Mouse (Mus musculus) cortical plate, adult 2 months (tissue): ENCODE results near the gene Wipf3. TPM values are rescaled to one million over a fixed set of nuclear protein-coding genes. Genes with fewer than 3 reads are reported as not detected.

Experiments used
- H3K27ac ChIP-seq: fragments of 200-500 bp; 2 replicates; pipeline ENCODE4 v1.5.1; 2012; ENCODE audit warnings: low read length, control low read depth, inconsistent platforms; ENCODE audit not compliant: insufficient read depth
- H3K4me1 ChIP-seq: fragments of 200-500 bp; 2 replicates; pipeline ENCODE4 v1.6.1; 2011; ENCODE audit warnings: low read length; ENCODE audit not compliant: control insufficient read depth, insufficient read depth
- H3K4me3 ChIP-seq: fragments of 200-500 bp; 2 replicates; pipeline ENCODE4 v1.5.1; 2011; ENCODE audit warnings: mild to moderate bottlenecking, low read length, control low read depth; ENCODE audit not compliant: insufficient read depth
- CTCF ChIP-seq: fragments of 200-500 bp; IDR thresholded peaks from 2 replicates; pipeline ENCODE4 v1.5.1; 2011; ENCODE audit warnings: mild to moderate bottlenecking, control low read depth, low read length; ENCODE audit not compliant: insufficient read depth; ENCODE audit errors: extremely low read depth
- POLR2A ChIP-seq: fragments of 200-500 bp; IDR thresholded peaks from 2 replicates; pipeline ENCODE4 v1.6.1; 2011; ENCODE audit warnings: mild to moderate bottlenecking, low read length, control low read depth; ENCODE audit not compliant: insufficient read depth; ENCODE audit errors: extremely low read depth
- polyA plus RNA-seq: library from polyadenylated mRNA; depleted of rRNA; stranded (reverse); fragments of >200 nt; gene quantifications from 2 replicates; pipeline ENCODE4 v1.2.3, GENCODE M21; 2012; rRNA removed

Wipf3 gene
- polyA plus RNA-seq, 1 experiment: 46.6 TPM

GRCm38 (mm10) chr6:54543646-54544045 lies 114.2 kb downstream of the Wipf3 start:
- Histone ChIP-seq H3K4me3 (no peak overlapping the region), H3K4me1 (peaks cover 10% of the 10 kb centered on the region), H3K27ac (no peak overlapping the region)
- no peak for TF ChIP-seq POLR2A
- no peak for TF ChIP-seq CTCF

DNA sequence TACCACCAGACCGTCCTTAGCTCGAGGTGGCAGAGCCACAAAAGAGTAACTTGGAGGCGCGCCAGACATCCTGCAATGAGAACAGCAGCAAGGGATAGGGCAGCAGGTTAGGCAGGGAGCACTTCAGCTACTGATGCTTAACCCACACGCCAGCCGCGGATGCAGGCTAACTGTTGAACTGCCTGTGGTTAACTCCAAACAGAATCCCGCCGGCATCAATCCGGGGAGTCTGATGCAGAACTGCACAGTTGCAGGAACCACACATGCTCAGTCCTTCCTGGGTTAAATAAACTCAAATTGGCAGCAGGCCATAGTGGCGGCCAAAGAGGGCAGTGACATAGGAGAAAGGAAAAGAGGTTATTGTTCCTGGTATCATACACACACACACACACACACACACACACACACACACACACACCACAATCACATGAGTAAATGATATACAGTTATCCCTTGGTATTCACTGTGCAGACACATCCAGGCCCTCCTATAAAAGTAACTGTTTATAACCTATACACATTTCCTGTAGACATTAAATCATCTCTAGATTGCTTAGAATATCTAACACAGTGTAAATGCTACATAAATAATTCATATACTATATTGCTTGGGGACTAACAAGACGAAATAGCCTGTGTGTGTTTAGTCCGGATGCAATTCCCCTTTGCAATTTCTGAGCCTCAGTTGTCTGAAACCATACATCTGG lies 119.1 kb downstream of the Wipf3 start:
- Histone ChIP-seq H3K4me1 (peaks cover 4% of the 10 kb centered on the region; the same call in 1 of the 2 replicates), H3K4me3 (no peak overlapping the region), H3K27ac (no peak overlapping the region)
- TF ChIP-seq CTCF (no peak), POLR2A (no peak)

- H3K4me3 ChIP-seq: no peak overlapping the region
- TF ChIP-seq POLR2A (no peak), CTCF (no peak)
- no peak overlapping the region for H3K27ac ChIP-seq
- H3K4me1 ChIP-seq: peaks cover 4% of the 10 kb centered on the region; the same call in 1 of the 2 replicates
These were observed 119.9 kb downstream of the Wipf3 start for GRCm38 (mm10) chr6:54549311-54549710.

GRCm38 (mm10) chr6:54550801-54551323 lies 121.5 kb downstream of the Wipf3 start:
- H3K27ac ChIP-seq: no peak overlapping the region
- H3K4me3 ChIP-seq: no peak overlapping the region
- H3K4me1 ChIP-seq: peaks cover 4% of the 10 kb centered on the region; the same call in 1 of the 2 replicates
- no peak for TF ChIP-seq POLR2A
- no peak for TF ChIP-seq CTCF

GRCm38 (mm10) chr6:54552721-54553413 lies 123.5 kb downstream of the Wipf3 start:
- 0 out of 2 replicates have a peak, but pooled peaks cover 2% of the 10 kb centered on the region for H3K4me1 ChIP-seq
- no peak for TF ChIP-seq CTCF
- TF ChIP-seq POLR2A: no peak
- no peak overlapping the region for H3K4me3 ChIP-seq
- H3K27ac ChIP-seq: no peak overlapping the region

Other genes starting within 250 kb of the Wipf3 start
- 1.0 and 1.1 TPM in 2 replicates for gene Prr15, start 103.8 kb upstream of the Wipf3 start, polyA plus RNA-seq
- gene Scrn1, start 136.9 kb downstream of the Wipf3 start, polyA plus RNA-seq: 102 and 115 TPM in 2 replicates
- 7.3 and 7.8 TPM in 2 replicates for gene Plekha8, start 165.5 kb downstream of the Wipf3 start, polyA plus RNA-seq
- gene Fkbp14, start 167.7 kb downstream of the Wipf3 start, polyA plus RNA-seq: 11.3 and 11.4 TPM in 2 replicates